8 mouse cellular contexts compared by ENCODE assay signal in genomic region chr2:69897618-69898575, GRCm38 (mm10). TPM values are rescaled to one million over a fixed set of nuclear protein-coding genes. Genes with fewer than 3 reads are reported as not detected.
DNase-seq lines count a peak whose midpoint lies in the region; ATAC-seq and TF ChIP-seq lines count a peak whose summit lies in the region.

No protein-coding gene starts in this region.

- no peaks in the 10 kb centered on the region for H3K9me3 ChIP-seq in intestine, postnatal 0 days (ENCODE audit: control insufficient read depth)
- H3K9me3 ChIP-seq in midbrain, embryonic 10.5 days (replicated peaks), result no peaks in the 10 kb centered on the region

- intact Hi-C loops in left cerebral cortex, postnatal 4 days (cut with DNase I), result no loop called here

- H3K27me3 ChIP-seq in intestine, postnatal 0 days (replicated peaks; ENCODE audit: control insufficient read depth, insufficient read depth, low read length), result no peaks in the 10 kb centered on the region
- no peaks in the 10 kb centered on the region for H3K27me3 ChIP-seq in midbrain, embryonic 10.5 days (ENCODE audit: low read depth, poor library complexity, severe bottlenecking)

- peak; percentile 28 for TF ChIP-seq CTCF in intestine, postnatal 0 days (IDR thresholded peaks at IDR 0.05; ENCODE audit: low read depth)

- H3K27ac ChIP-seq in intestine, postnatal 0 days (ENCODE audit: low read depth, low read length), result peak overlapping the region; percentile 94
- H3K27ac ChIP-seq in midbrain, embryonic 10.5 days (replicated peaks), result peak overlapping the region; percentile 97

- H3K9ac ChIP-seq in intestine, postnatal 0 days (ENCODE audit: low read depth, low read length), result peak overlapping the region; percentile 97

- WGBS in intestine, postnatal 0 days, result under 1% methylated on average over 49 of the region's 55 CpGs
- WGBS in midbrain, embryonic 10.5 days, result 1% methylated on average over 55 of the region's 55 CpGs

- peak overlapping the region; percentile 85 for H3K4me2 ChIP-seq in intestine, postnatal 0 days (replicated peaks; ENCODE audit: low read depth)

- H3K36me3 ChIP-seq in intestine, postnatal 0 days (ENCODE audit: control insufficient read depth, insufficient read depth), result no peaks in the 10 kb centered on the region
- peaks cover 20% of the 10 kb centered on the region for H3K36me3 ChIP-seq in midbrain, embryonic 10.5 days

- DNase-seq in layer of hippocampus, adult 11-12 months (ENCODE audit: low spot score), result peak; percentile 51
- DNase-seq in layer of hippocampus, adult 9-10 months (ENCODE audit: low spot score), result no peak
- peak; percentile 59 for DNase-seq in embryo, embryonic 9.5 days (ENCODE audit: extremely low spot score)
- peak; percentile 46 for DNase-seq in left cerebral cortex, postnatal 4 days
- DNase-seq in midbrain, embryonic 10.5 days (ENCODE audit: low spot score), result peak; percentile 66
- peak; percentile 40 for DNase-seq in right cerebral cortex, postnatal 4 days

- ATAC-seq in granulocyte monocyte progenitor cell, adult 5-6 weeks (replicated peaks; ENCODE audit: poor library complexity, severe bottlenecking), result peak; percentile 69
- ATAC-seq in intestine, postnatal 0 days, result peak; percentile 55

- peak overlapping the region; percentile 91 for H3K4me3 ChIP-seq in intestine, postnatal 0 days (ENCODE audit: low read depth, low read length)
- H3K4me3 ChIP-seq in midbrain, embryonic 10.5 days, result peak overlapping the region; percentile 98

- no peaks in the 10 kb centered on the region for H3K4me1 ChIP-seq in intestine, postnatal 0 days (replicated peaks; ENCODE audit: control insufficient read depth, insufficient read depth, low read length)
- peaks cover 20% of the 10 kb centered on the region for H3K4me1 ChIP-seq in midbrain, embryonic 10.5 days

RNA-seq across cellular contexts. Expression of gene Ubr3, which starts 0.9 kb away (rescaled TPM):
- 35.2 and 40.8 TPM in 2 replicates for total RNA-seq in granulocyte monocyte progenitor cell, adult 5-6 weeks (2014; fragmentation: Nextera tagmentation)
- 33.3 and 41.9 TPM in 2 replicates for total RNA-seq in granulocyte monocyte progenitor cell, adult 5-6 weeks (2017)
- 9.6 and 10.8 TPM in 2 replicates for polyA plus RNA-seq in intestine, postnatal 0 days (2015; fragmentation: Nextera tagmentation; extraction: Ambion mirVana)
- 100 to 1,000 TPM; 113 to 117 TPM for total RNA-seq in left cerebral cortex, postnatal 4 days (2021)
- polyA plus RNA-seq in midbrain, embryonic 10.5 days (2016; fragmentation: Nextera tagmentation; extraction: Ambion mirVana), result 11.7 and 15.9 TPM in 2 replicates

RNA-seq across cellular contexts. Expression of gene Mettl5, which starts 12.5 kb away (rescaled TPM):
- 21.1 and 28.7 TPM in 2 replicates for total RNA-seq in granulocyte monocyte progenitor cell, adult 5-6 weeks (2014; fragmentation: Nextera tagmentation)
- total RNA-seq in granulocyte monocyte progenitor cell, adult 5-6 weeks (2017), result 46.0 and 48.8 TPM in 2 replicates
- polyA plus RNA-seq in intestine, postnatal 0 days (2015; fragmentation: Nextera tagmentation; extraction: Ambion mirVana), result 24.6 and 26.9 TPM in 2 replicates
- total RNA-seq in left cerebral cortex, postnatal 4 days (2021), result 10 to 100 TPM; 12.4 to 15.5 TPM
- polyA plus RNA-seq in midbrain, embryonic 10.5 days (2016; fragmentation: Nextera tagmentation; extraction: Ambion mirVana), result 43.4 and 44.7 TPM in 2 replicates

RNA-seq across cellular contexts. Expression of gene Ssb, which starts 36.5 kb away (rescaled TPM):
- total RNA-seq in granulocyte monocyte progenitor cell, adult 5-6 weeks (2014; fragmentation: Nextera tagmentation), result 279 TPM in 2 replicates
- total RNA-seq in granulocyte monocyte progenitor cell, adult 5-6 weeks (2017), result 479 and 601 TPM in 2 replicates
- polyA plus RNA-seq in intestine, postnatal 0 days (2015; fragmentation: Nextera tagmentation; extraction: Ambion mirVana), result 189 and 192 TPM in 2 replicates
- total RNA-seq in left cerebral cortex, postnatal 4 days (2021), result 100 to 1,000 TPM; 155 to 170 TPM
- 354 and 383 TPM in 2 replicates for polyA plus RNA-seq in midbrain, embryonic 10.5 days (2016; fragmentation: Nextera tagmentation; extraction: Ambion mirVana)
